Mouse (Mus musculus) retina, postnatal 7 days (tissue): ENCODE data around the gene Fam173a.

ENCODE experiments used
- DNase-seq: peaks from one replicate; pipeline ENCODE4 v3.0.0-alpha.2; 2012; ENCODE audit warnings: low read depth, low spot score

The Fam173a gene

GRCm38 (mm10) chr17:25801029-25801428, 8.3 kb upstream of the Fam173a start:
- no peak for DNase-seq

- DNase-seq, result no peak
Measured at GRCm38 (mm10) chr17:25796951-25797369, 4.3 kb upstream of the Fam173a start, which contains the start of gene Metrn. Gene Metrn (minus strand): TSS chr17:25797136.

- DNase-seq, result no peak
Measured at GRCm38 (mm10) chr17:25796211-25796771, 3.6 kb upstream of the Fam173a start.

DNA sequence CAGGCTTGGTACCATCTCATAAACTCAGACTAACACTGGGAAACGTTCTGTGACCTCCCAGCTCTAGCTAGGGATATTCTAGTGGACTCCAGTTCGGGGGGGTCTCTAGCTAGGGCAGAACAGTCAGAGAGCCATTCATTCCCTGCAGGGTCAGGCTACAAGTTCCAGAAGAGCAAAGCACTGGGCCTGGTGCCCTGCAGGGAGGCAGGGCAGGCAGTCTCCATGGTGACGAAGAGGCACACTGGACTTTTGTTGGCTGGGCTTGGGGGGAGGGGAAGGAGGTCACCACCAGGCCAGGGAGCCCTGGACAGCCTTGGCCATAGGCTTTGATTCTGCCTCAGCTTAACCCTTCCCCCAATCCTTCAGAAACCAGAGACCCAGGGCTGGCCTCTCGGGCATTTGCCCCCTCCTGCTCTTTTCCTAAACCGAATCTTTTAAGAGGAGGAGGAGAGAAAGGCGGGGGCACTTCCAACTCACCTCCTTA, 3.0 kb upstream of the Fam173a start, which contains the start of gene AC134908.4:
Gene AC134908.4, minus strand, starts transcription at position 51 of the 484 bp plus-strand sequence.
- DNase-seq, result no peak

DNA sequence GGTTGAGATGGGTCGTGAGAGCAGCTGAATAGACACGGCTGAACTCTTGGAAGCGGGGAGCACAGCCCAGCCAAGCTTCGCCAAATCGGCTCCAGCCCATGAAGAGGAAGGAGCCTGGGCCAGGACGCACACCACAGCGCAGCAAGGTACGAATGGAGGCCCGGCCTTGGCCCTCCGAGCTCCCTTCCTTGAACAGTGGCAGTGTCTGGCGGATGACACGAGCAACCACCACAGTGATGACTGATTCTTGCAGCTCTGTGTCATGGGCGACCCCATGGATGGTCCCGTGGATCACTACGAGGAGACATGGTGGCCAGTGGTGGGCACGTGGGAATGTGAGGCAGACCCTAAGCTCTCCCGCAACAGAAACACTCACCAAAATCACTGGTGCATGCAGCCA, 2.3 kb upstream of the Fam173a start:
- no peak for DNase-seq

GRCm38 (mm10) chr17:25794197-25794596, 1.5 kb upstream of the Fam173a start:
- no peak for DNase-seq

DNA sequence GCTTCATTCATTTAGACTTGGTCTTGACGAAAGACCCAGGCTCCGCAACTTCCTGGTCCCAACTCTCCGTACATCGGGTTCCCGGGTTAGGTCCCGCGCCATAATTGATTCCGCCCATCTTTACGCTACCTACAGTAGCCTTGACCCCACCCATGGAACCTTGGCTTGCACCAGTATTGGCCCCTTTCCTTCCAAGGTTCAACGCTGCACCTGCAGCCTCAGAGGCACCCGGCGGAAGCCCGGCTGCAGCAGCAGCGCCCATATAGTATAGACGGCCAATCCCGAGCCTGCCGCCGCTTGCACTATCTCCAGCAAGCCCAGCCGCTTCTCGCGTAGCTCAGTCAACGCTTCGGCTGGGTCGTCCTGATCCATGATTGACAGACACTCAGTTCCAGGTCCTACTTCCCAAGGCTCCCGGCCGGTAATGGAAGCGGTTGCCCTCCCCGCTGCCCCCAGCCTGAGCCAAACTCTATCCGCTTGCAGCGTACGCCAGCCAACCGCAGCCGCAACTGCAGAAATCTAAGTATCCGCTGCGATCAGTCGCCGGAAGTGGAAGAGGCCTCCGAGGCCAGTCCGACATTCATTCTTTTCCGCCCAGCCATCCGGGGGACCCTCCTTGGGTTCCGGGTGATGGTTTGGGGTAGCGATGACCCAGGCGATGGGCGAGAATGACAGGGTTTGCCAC, 716 bp downstream of the Fam173a start:
- peak; percentile 82 for DNase-seq

GRCm38 (mm10) chr17:25791320-25791842, 1.3 kb downstream of the Fam173a start:
- no peak for DNase-seq

GRCm38 (mm10) chr17:25786781-25787504, 5.8 kb downstream of the Fam173a start:
- no peak for DNase-seq

DNA sequence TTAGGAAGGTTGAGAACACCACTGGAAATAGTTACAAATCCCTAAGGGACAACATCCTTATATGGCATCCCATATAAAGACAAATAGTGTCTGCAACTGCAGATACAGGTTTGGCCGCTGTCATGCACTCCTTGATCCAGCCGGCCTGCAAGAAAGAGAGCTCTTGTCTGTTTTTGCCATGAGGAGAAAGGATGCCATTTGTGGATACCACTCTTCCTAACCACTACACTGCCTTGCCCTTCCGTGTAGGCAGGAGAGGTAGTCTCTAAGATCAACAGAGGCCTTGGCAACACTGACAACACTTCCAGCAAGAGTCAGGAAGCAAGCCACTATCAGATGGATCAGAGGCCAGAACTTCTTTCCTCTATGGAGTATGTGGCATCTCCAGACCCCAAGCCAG, 6.4 kb downstream of the Fam173a start, which contains the start of gene Ccdc78:
Gene Ccdc78, plus strand, starts transcription at position 301 of the 400 bp plus-strand sequence.
- DNase-seq, result no peak

GRCm38 (mm10) chr17:25785281-25785745, 7.4 kb downstream of the Fam173a start, which contains the start of gene Haghl:
Gene Haghl (minus strand): TSS chr17:25785673.
- peak; percentile 93 for DNase-seq

- no peak for DNase-seq
Measured at GRCm38 (mm10) chr17:25783861-25784574, 8.7 kb downstream of the Fam173a start.

DNA sequence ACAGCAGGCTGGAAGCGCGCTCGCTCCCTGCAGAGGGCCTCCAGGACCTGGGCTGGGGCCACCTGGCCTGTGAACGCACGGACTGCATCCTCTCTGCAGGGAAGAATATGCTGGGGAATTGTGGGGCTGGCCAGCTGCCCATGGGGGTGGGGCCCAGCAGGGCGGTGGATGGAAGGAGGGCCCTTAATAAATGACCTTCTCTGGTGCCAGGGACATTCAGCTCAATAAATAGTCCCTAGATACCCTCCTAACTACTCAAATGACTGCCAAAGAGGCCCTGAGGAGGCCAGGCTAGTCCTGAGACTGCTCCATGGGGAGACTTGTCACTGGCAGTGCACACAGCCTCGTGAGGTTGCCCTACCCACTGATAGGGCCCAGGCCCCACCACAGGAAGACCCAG, 9.6 kb downstream of the Fam173a start:
- DNase-seq, result no peak

DNA sequence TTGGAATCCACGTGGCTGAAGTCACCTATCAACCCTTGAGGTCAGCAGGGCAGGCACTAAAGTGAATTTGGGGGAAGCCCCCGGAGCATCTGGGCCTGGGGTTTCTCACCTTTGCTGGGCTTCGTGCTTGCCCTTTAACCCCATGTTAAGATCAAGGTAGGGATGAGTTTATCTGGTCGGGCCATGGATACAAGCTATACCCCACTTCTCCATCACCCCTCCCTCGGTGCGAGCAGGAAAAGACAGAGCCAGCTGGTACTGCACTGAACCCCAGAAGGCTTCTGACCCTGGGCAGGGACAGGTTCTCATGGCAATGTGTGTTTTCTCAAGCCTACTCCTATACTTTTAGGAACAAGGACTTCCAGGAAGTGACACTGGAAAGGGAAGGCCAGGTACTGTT, 11.4 kb downstream of the Fam173a start:
- DNase-seq, result no peak

- no peak for DNase-seq
Measured at GRCm38 (mm10) chr17:25777948-25778347, 14.8 kb downstream of the Fam173a start.

DNA sequence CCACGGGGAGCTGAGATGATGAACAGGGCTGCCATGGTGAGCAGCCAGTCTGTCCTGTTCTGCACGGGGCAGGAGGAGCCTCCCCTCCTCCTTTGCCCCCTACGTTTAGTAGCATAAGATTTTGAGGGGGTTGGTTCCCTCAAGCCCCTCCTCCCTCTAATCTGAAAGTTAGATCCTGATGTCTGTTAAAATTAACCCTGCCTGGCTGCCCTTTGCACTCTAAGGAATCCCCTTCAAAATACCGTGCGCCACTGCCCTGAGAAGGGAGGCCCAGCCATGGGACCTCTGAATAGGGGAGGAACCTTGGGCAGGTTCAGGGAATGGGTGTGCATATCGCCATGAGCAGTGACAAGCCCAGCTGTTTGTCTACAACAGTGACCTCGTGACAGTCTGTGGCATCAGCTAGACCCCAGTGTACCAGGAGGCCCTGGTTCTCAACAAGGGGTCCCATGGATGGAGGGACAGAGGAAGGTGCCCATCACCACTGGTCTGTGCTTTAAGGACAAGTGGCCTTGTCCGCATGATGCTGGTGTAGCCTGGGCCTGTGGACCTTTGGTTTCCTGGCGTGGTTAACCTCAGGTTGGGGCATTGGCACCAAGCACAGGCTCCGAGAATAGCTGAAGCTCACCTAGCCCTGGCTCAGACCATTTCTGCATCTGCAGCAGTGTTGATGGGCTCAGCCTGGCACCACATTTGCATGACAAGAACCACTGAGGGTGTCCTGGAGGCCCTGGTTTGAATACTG, 17.2 kb downstream of the Fam173a start:
- DNase-seq, result no peak

DNA sequence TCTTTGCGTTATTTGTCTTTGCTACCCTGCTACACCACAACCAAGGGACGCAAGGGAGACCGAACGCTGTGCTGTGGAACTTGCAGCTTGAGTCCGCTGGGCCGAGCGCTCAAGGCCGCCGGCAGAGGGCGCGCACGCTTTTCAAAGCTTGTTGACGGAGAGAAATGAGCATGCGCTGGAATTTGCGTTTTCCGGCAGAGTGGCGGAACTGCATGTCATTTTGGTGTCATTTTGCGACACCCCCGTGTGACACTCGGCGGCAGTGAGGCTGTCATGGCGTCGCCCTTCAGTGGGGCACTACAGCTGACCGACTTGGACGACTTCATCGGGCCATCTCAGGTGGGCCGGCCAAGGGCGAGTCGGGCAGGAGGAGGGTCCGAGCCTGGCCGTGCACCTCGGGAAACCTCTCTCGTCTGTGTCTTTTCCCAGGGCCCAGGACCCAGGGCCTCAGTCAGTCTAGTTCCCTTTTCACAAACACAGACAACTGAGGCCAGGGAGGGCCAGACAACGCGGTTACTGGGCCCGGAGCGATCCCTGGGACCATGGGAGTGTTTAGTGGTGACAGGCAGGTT, 19.1 kb downstream of the Fam173a start, which contains the start of gene Narfl:
Gene Narfl, plus strand, starts transcription at position 228 of the 572 bp plus-strand sequence.
- DNase-seq, result peak; percentile 98

GRCm38 (mm10) chr17:25769331-25769730, 23.4 kb downstream of the Fam173a start:
- no peak for DNase-seq

- DNase-seq, result no peak
Measured at GRCm38 (mm10) chr17:25765886-25766285, 26.8 kb downstream of the Fam173a start.

DNA sequence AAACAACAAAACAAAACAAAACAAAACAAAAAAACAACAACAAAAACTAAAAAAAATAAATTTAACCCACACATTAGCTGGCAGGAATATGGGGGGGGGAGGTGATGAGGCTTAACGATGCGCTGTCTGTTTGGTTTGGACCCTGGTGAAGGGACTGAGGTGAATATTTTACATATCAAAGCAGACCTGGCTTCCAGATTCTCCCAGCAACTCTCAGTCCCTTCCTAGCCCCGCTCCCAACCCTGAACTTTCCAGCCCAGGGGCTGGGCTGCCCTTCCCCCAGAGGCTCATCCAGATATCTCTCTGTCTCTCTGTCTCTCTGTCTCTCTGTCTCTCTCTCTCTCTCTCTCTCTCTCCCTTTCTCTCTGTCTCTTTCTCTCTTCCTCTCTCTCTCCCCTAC, 30.1 kb downstream of the Fam173a start:
- DNase-seq, result no peak
